ENCODE assay signal across 8 mouse cellular contexts in the genomic region with DNA sequence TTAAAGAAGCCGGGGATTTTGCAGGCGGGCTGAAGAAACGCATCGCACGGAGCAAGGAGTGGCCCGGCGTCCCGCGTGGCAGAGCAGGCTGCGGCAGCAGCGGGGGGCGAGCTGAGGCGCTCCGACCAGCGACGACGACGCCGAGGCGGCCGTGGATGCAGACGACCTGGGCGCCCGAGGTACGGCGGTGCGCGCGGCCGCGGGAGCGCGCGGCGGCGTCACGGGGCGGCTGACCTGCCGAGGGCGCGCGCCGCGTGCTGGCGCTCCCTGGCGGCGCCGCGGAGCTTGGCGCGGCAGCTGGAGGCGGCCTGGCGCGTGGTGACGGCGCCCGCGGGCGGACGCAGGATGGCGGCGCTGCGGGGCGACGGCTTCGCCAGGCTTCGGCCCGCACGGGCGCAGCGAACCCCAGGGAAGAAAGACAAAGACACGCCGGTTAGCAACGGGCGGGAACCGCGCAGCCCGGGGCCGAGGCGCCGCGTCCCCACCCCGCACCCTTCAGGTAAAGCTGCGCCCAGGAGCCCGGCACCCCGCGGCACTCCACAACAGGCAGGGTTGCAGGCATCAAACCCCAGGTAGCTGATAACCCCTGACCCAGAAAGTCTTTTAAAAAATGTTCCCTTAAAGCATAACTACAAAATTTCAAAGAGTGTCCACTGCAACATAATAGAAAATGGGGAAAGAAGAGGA.
DNase-seq lines count a peak whose midpoint lies in the region; ATAC-seq lines count a peak whose summit lies in the region.

No protein-coding gene starts in this region.

- peak overlapping the region; percentile 64 for H3K4me3 ChIP-seq in hindbrain, embryonic 14.5 days (replicated peaks; ENCODE audit: low read length)

- H3K4me2 ChIP-seq in hindbrain, embryonic 14.5 days (replicated peaks), result peak overlapping the region; percentile 70

- peak; percentile 93 for ATAC-seq in hindbrain, embryonic 14.5 days (ENCODE audit: low FRiP score)

- H3K4me1 ChIP-seq in hindbrain, embryonic 14.5 days (replicated peaks; ENCODE audit: control insufficient read depth, insufficient read depth, low read length), result no peaks in the 10 kb centered on the region

- under 1% methylated on average over 75 of the region's 87 CpGs for WGBS in hindbrain, embryonic 14.5 days

- no peaks in the 10 kb centered on the region for H3K36me3 ChIP-seq in hindbrain, embryonic 14.5 days (replicated peaks; ENCODE audit: control insufficient read depth, insufficient read depth)

- no peaks in the 10 kb centered on the region for H3K9me3 ChIP-seq in hindbrain, embryonic 14.5 days (ENCODE audit: control insufficient read depth, low read length)

- no peaks in the 10 kb centered on the region for H3K27me3 ChIP-seq in hindbrain, embryonic 14.5 days (ENCODE audit: control insufficient read depth, insufficient read depth, low read length)

- peak; percentile 22 for DNase-seq in WW6 (ENCODE audit: low read depth, low spot score)
- DNase-seq in cerebellum, postnatal 25 days, result peak; percentile 84 to 90
- peak; percentile 49 to 55 for DNase-seq in frontal cortex, postnatal 25 days (ENCODE audit: low spot score in 2 of 2)
- DNase-seq in hindbrain, embryonic 14.5 days (ENCODE audit: low spot score), result peak; percentile 80
- peak; percentile 61 to 83 for DNase-seq in left cerebral cortex, adult 18-20 months (ENCODE audit: low spot score in 2 of 2)
- peak; percentile 62 to 84 for DNase-seq in lung, postnatal 4 days
- DNase-seq in right cerebral cortex, postnatal 10 days (ENCODE audit: low spot score in 2 of 2), result peak; percentile 76
- DNase-seq in urinary bladder, postnatal 25 days (ENCODE audit: low spot score), result peak; percentile 59

- peak overlapping the region; percentile 90 for H3K27ac ChIP-seq in hindbrain, embryonic 14.5 days

- peak overlapping the region; percentile 84 for H3K9ac ChIP-seq in hindbrain, embryonic 14.5 days

Comparison
In these comparisons a context has a peak if more than half of its experiments do, and no peak if none do; other contexts are left out.
1. Peak in every context shown above with its lines: DNase-seq, ATAC-seq, H3K4me3 ChIP-seq and H3K27ac ChIP-seq.
2. DNase-seq: peak in every context shown above with its lines; median percentile 87 in cerebellum, postnatal 25 days; 80 in hindbrain, embryonic 14.5 days; 76 in right cerebral cortex, postnatal 10 days; 73 in lung, postnatal 4 days; 72 in left cerebral cortex, adult 18-20 months; 59 in urinary bladder, postnatal 25 days; 52 in frontal cortex, postnatal 25 days; 22 in WW6.